Mouse (Mus musculus): ENCODE data around the gene Rnaset2a.
"Not testable (repeated sequence)": the region's sequence is repeated elsewhere in the genome, so short reads cannot be mapped to it uniquely, and the experiment has no call there.

DNA sequence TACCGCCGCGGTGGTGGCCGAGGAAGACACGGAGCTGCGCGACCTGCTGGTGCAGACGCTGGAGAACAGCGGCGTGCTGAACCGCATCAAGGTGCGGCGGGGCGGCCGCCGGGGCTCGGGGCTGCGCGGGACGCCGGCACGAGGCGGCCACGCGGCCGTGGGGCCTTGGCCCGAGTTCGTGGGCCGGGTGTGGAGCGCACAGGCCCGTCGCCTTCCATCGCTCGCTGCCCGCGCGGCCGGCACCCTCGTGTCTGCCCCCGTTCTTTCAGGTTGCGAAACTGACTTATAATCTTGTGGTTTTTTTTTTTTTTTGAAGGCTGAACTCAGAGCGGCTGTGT lies 17.7 kb upstream of the Rnaset2a start:
- TF ChIP-seq CTCF, EP300 (IDR thresholded peaks at IDR 0.05; ENCODE audit: low read depth): not testable (repeated sequence)
